Mouse (Mus musculus) neural tube, postnatal 0 days (tissue): Measurements from ENCODE around the gene Nav3. TPM values are rescaled to one million over a fixed set of nuclear protein-coding genes. Genes with fewer than 3 reads are reported as not detected.

Experiments used
- polyA plus RNA-seq: library from polyadenylated mRNA; unstranded; fragments of >200 nt; fragmentation: Nextera tagmentation; extraction: Ambion mirVana; gene quantifications from 2 replicates; pipeline ENCODE4 v1.2.1, GENCODE M21; 2015

Nav3 gene
- polyA plus RNA-seq, result 22.7 and 23.2 TPM in 2 replicates

DNA sequence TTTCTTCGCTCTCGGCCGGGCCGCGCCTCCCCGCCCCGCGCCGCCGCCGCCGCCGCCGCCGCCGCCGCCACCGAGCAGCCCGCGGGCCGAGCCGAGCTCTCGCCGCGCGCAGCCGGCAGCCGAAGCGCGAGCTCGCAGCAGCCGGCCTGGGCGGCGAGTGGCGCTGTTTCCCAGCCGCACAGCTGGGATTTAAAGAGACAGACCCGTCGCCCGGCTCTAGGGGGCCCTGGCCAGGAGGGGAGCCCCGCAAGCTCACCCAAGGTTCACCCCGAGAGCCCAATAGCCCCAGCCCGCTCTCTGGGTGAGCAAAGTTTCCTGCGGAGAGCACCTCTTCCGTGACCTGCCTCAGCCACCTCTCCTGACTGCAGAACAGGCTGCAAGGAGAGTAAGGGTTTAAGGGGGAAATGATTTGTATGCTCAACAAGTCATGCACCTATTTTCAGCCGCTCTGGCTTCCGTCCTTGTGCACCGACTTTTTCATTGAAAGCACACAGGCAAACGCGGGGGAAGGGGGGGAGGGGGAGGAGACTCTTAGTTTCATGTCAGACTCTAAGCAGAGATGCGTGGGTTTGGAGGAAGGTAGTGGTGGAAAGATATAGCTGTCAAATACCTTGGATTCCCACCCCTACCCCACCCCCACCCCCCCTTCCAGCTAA is at the start of gene Nav3:
Nav3 (minus strand) TSS at position 367 of the 656 bp plus-strand sequence.

